Mouse (Mus musculus): ENCODE data around the gene March4.

March4 gene

GRCm38 (mm10) chr1:72390420-72390819 lies 146.3 kb downstream of the March4 start:
- no peak for DNase-seq (ENCODE audit: low spot score)

- DNase-seq (ENCODE audit: low spot score): no peak
Measured at GRCm38 (mm10) chr1:72383651-72384050, 153.1 kb downstream of the March4 start.

- no peak for DNase-seq (ENCODE audit: low spot score)
Measured at GRCm38 (mm10) chr1:72383056-72383455, 153.7 kb downstream of the March4 start.

- DNase-seq (ENCODE audit: low spot score): no peak
Measured at GRCm38 (mm10) chr1:72380544-72380943, 156.2 kb downstream of the March4 start.

GRCm38 (mm10) chr1:72379752-72380353 lies 156.9 kb downstream of the March4 start:
- no peak for DNase-seq (ENCODE audit: low spot score)

- DNase-seq (ENCODE audit: low spot score): no peak
Measured at GRCm38 (mm10) chr1:72378151-72378550, 158.6 kb downstream of the March4 start.

All from ovary, postnatal 36 days (tissue).